Mouse (Mus musculus) right cerebral cortex, adult 2 months (tissue): ENCODE results near the gene Polr2b.

ENCODE experiments used
- DNase-seq, 2 experiments: peaks; one replicate each; pipeline ENCODE4 v3.0.0; 2021 to 2022; ENCODE audit warnings: low spot score in 2 of 2

The Polr2b gene

GRCm38 (mm10) chr5:77386596-77387413, 76.9 kb downstream of the Polr2b start:
- no peak for DNase-seq

GRCm38 (mm10) chr5:77387414-77387704, 77.4 kb downstream of the Polr2b start:
- no peak for DNase-seq

- DNase-seq = no peak
These were observed 78.4 kb downstream of the Polr2b start for GRCm38 (mm10) chr5:77388359-77388758.

- DNase-seq = no peak
These were observed 80.3 kb downstream of the Polr2b start for GRCm38 (mm10) chr5:77390272-77390671.

- DNase-seq = no peak
These were observed 83.2 kb downstream of the Polr2b start for GRCm38 (mm10) chr5:77393094-77393619.

GRCm38 (mm10) chr5:77393990-77394618, 84.2 kb downstream of the Polr2b start:
- DNase-seq = peak; percentile 27 to 38

GRCm38 (mm10) chr5:77398285-77399057, 88.5 kb downstream of the Polr2b start:
- DNase-seq = no peak
